Mouse (Mus musculus) midbrain, embryonic 11.5 days (tissue): ENCODE measurements at regions not wholly inside any gene's neighbourhood (a gene's known extent, or its start where the extent isn't known, plus 50 kb on each side); places are given as distances from the start of the nearest gene placed in this dataset.

ENCODE experiments used
- ATAC-seq: fragments of 200-750 bp; cut with Nextera tagmentation; 2 replicates; pipeline ENCODE4 v1.8.0; 2017; ENCODE audit warnings: moderate TSS enrichment, moderate library complexity; ENCODE audit not compliant: low FRiP score
- DNase-seq: peaks from one replicate; pipeline ENCODE4 v3.0.0; 2015; ENCODE audit warnings: low spot score; ENCODE audit errors: missing footprints
- H3K27ac ChIP-seq: fragments of 300-500 bp; sonication (generic); 2 replicates; pipeline ENCODE4 v1.5.1; 2014; ENCODE audit warnings: low read depth, low read length
- H3K27me3 ChIP-seq: fragments of 300-500 bp; sonication (generic); 2 replicates; pipeline ENCODE4 v1.6.1; 2014; ENCODE audit warnings: mild to moderate bottlenecking, low read length, moderate library complexity, mixed read lengths; ENCODE audit not compliant: control insufficient read depth, insufficient read depth
- H3K36me3 ChIP-seq: fragments of 300-500 bp; sonication (generic); 2 replicates; pipeline ENCODE4 v1.6.1; 2014; ENCODE audit warnings: mild to moderate bottlenecking, low read length, moderate library complexity, mixed read lengths; ENCODE audit not compliant: control insufficient read depth, insufficient read depth
- H3K4me1 ChIP-seq: fragments of 300-500 bp; sonication (generic); 2 replicates; pipeline ENCODE4 v1.6.1; 2014; ENCODE audit warnings: low read length; ENCODE audit not compliant: control insufficient read depth, insufficient read depth
- H3K4me2 ChIP-seq: fragments of 300-500 bp; sonication (generic); 2 replicates; pipeline ENCODE4 v1.6.1; 2014; ENCODE audit warnings: mild to moderate bottlenecking, moderate library complexity
- H3K4me3 ChIP-seq: fragments of 300-500 bp; sonication (generic); 2 replicates; pipeline ENCODE4 v1.5.1; 2014; ENCODE audit warnings: low read depth, low read length
- H3K9ac ChIP-seq: fragments of 300-500 bp; sonication (generic); 2 replicates; pipeline ENCODE4 v1.6.1; 2014; ENCODE audit warnings: low read length
- H3K9me3 ChIP-seq: fragments of 300-500 bp; sonication (generic); 2 replicates; pipeline ENCODE4 v1.6.1; 2016; ENCODE audit warnings: low read length; ENCODE audit not compliant: control insufficient read depth
- WGBS: fragments of 180-500 bp; shearing (Covaris S2); extraction: QIAGEN DNeasy Blood & Tissue Kit; methylation state at CpG from one replicate; pipeline ENCODE4 v1.1.7; 2014; 5-methylcytosine and 5-hydroxymethylcytosine counted together

DNA sequence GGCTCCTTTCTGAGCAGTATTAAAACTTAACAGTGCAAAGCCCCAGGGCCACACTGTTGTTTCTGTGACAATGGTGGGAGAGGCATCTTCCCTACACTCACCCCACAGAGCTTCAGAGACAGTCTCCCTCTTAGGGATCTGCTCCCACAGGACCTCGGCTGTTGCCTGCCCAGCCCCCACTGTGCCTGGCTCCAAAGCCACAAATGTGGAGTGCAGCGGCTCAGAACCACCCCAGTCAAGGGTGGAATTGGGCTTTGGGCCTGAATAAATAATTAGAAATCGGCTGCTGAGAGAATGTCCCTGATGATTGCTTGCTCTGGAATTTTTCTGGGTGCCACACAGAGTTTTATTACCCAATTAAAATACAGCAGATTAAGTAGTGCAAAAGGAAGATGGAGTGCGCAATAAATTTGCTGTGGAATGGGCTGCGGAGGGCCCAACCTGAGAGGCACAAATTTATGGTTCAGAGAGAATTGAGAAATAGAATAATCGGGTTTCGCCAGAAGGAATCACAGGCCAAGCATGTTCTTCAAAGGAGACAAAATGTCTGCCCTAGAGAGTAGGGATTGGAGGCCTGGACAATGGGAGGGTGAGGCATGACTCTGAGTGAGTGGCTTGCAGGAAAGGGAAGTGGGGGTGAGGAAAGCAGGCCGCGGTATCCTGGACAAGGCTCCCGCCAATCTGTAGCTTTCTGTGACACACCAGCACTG is 56.4 kb downstream of the Cd24a start:
- Histone ChIP-seq H3K27me3 (no peaks in the 10 kb centered on the region), H3K9ac (no peak overlapping the region), H3K4me1 (no peaks in the 10 kb centered on the region), H3K27ac (no peak overlapping the region), H3K4me3 (no peak overlapping the region), H3K4me2 (no peak overlapping the region), H3K36me3 (no peaks in the 10 kb centered on the region), H3K9me3 (no peaks in the 10 kb centered on the region)
- DNase-seq, result no peak
- WGBS, result 81% methylated on average over 10 of the region's 10 CpGs
- ATAC-seq, result no peak

GRCm38 (mm10) chr10:43641169-43641945 is 63.3 kb downstream of the Cd24a start:
- Histone ChIP-seq H3K4me3 (no peak overlapping the region), H3K27ac (no peak overlapping the region), H3K9me3 (no peaks in the 10 kb centered on the region), H3K4me1 (no peaks in the 10 kb centered on the region), H3K9ac (no peak overlapping the region), H3K4me2 (no peak overlapping the region), H3K27me3 (no peaks in the 10 kb centered on the region), H3K36me3 (no peaks in the 10 kb centered on the region)
- WGBS, result 76% methylated on average over 14 of the region's 14 CpGs
- ATAC-seq (no peak), DNase-seq (no peak)

DNA sequence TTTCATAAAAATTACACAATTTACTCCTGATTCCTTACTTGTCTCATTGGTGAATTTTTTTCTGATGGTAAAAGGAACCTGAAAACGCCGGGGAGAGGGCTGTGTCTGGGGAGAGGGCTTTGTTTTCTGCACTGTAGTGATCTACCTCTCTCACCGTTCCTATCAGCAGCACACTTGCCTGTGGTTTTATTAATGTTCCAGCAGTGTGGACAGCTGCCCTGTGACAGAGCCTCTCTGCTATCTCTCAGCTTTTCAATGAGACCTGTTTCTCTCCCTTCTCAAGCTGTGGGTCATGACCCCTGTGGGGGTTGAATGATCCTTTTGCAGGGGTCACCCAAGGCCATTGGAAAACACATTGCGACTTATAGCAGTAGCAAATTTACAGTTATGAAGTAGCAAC is 68.2 kb downstream of the Cd24a start:
- Histone ChIP-seq H3K27ac (no peak overlapping the region), H3K4me1 (no peaks in the 10 kb centered on the region), H3K27me3 (no peaks in the 10 kb centered on the region), H3K9ac (no peak overlapping the region), H3K36me3 (no peaks in the 10 kb centered on the region), H3K4me2 (no peak overlapping the region), H3K9me3 (no peaks in the 10 kb centered on the region), H3K4me3 (no peak overlapping the region)
- WGBS, result 73% methylated on average over 4 of the region's 4 CpGs
- no peak for DNase-seq
- ATAC-seq, result no peak

- H3K27me3 ChIP-seq, result no peaks in the 10 kb centered on the region
- no peaks in the 10 kb centered on the region for H3K9me3 ChIP-seq
- no peak overlapping the region for H3K4me3 ChIP-seq
- WGBS, result 92% methylated on average over 6 of the region's 6 CpGs
- no peaks in the 10 kb centered on the region for H3K36me3 ChIP-seq
- no peak overlapping the region for H3K4me2 ChIP-seq
- H3K9ac ChIP-seq, result no peak overlapping the region
- ATAC-seq, result no peak
- H3K4me1 ChIP-seq, result no peaks in the 10 kb centered on the region
- no peak overlapping the region for H3K27ac ChIP-seq
- DNase-seq, result no peak
These were observed 68.9 kb downstream of the Cd24a start for GRCm38 (mm10) chr10:43646965-43647364.

DNA sequence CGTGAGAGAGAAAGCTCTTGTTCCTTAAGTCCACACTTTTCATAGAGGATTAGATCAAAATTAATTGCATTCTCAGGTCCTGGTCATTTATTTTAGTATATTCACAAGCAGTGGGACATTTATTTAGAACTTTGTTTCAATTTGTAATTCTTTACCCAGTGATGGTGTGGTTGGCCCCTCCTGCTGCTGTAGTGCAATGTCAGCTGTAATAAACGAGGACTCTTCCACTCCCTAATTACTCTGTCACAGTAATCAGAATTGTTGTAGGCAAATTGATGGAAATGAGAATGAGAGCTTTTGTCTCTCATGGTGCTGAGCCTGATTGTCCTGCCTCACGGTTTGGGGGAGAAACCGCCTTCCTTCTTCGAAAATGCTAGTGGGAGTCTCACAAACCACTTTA is 70.1 kb downstream of the Cd24a start:
- Histone ChIP-seq H3K27ac (no peak overlapping the region), H3K9ac (no peak overlapping the region), H3K4me1 (no peaks in the 10 kb centered on the region), H3K27me3 (no peaks in the 10 kb centered on the region), H3K36me3 (no peaks in the 10 kb centered on the region), H3K4me2 (no peak overlapping the region), H3K4me3 (no peak overlapping the region), H3K9me3 (no peaks in the 10 kb centered on the region)
- ATAC-seq (no peak), DNase-seq (no peak)
- WGBS, result 78% methylated on average over 5 of the region's 5 CpGs

DNA sequence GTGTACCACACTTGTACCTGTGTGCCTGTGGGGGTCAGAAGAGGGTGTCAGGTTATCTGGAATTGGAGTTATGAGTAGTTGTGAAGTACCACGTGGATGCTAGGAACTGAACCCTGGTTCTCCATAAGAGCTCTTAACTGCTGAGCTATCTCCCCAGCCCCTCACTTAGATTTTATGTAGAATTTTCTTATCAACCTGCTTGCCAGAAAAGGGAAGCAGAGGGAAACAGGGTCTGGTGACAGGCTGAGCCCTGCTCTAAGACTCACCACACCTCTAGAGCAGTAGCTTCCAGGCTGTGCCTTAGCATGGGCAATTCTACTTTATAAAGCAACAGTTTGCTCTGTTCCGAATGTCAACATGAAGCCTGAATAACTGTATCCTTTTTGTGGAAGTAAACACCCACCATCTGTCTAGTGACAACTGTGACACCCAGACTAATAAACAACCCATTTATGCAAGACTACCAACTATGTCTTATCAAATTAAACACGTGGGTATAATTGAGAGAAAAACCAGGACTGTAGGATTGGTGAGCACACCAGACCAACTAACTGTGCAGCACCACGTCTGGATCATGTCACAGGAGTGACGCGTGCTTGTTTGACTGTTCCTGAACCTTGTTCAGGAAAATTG is 70.8 kb downstream of the Cd24a start:
- H3K9ac ChIP-seq, result no peak overlapping the region
- DNase-seq (no peak), ATAC-seq (no peak)
- H3K27ac ChIP-seq, result no peak overlapping the region
- 83% methylated on average over 6 of the region's 6 CpGs for WGBS
- H3K4me2 ChIP-seq, result no peak overlapping the region
- H3K9me3 ChIP-seq, result no peaks in the 10 kb centered on the region
- H3K4me3 ChIP-seq, result no peak overlapping the region
- no peaks in the 10 kb centered on the region for H3K36me3 ChIP-seq
- H3K27me3 ChIP-seq, result no peaks in the 10 kb centered on the region
- H3K4me1 ChIP-seq, result no peaks in the 10 kb centered on the region

GRCm38 (mm10) chr10:43650449-43650848 is 72.4 kb downstream of the Cd24a start:
- no peak for DNase-seq

DNA sequence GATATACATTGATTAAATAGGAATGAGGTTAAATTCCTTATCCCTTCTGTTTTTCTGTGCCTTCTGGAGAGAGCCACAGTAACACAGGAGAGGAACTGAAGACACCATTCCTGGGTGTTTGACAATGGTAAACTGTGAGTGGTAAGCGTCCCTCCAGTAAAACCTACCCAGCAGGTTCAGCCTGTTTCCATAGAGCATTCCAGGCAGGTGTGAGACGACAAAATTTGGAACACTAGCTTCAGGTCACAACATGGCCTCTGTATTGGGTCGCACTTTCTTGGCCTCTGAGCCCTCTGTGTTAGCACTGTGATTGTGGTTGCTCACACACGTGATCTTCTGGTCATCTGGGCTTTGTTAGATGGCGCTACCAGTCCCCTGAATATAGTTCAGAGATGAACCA is 73.4 kb downstream of the Cd24a start:
- DNase-seq, result no peak
- no peak for ATAC-seq
- Histone ChIP-seq H3K4me2 (no peak overlapping the region), H3K9ac (no peak overlapping the region), H3K9me3 (no peaks in the 10 kb centered on the region), H3K4me3 (no peak overlapping the region), H3K27me3 (no peaks in the 10 kb centered on the region), H3K36me3 (no peaks in the 10 kb centered on the region), H3K27ac (no peak overlapping the region), H3K4me1 (no peaks in the 10 kb centered on the region)
- WGBS, result 79% methylated on average over 5 of the region's 5 CpGs

More at GRCm38 (mm10) chr10:43650449-43650848, 72.4 kb downstream of the Cd24a start:
- Histone ChIP-seq H3K27me3 (no peaks in the 10 kb centered on the region), H3K4me3 (no peak overlapping the region), H3K36me3 (no peaks in the 10 kb centered on the region), H3K9me3 (no peaks in the 10 kb centered on the region), H3K27ac (no peak overlapping the region), H3K4me1 (no peaks in the 10 kb centered on the region), H3K4me2 (no peak overlapping the region), H3K9ac (no peak overlapping the region)
- 73% methylated on average over 1 of the region's 1 CpGs for WGBS
- no peak for ATAC-seq

- no peaks in the 10 kb centered on the region for H3K27me3 ChIP-seq
- DNase-seq (no peak), ATAC-seq (no peak)
- H3K4me2 ChIP-seq, result no peak overlapping the region
- H3K27ac ChIP-seq, result no peak overlapping the region
- H3K36me3 ChIP-seq, result no peaks in the 10 kb centered on the region
- no peak overlapping the region for H3K4me3 ChIP-seq
- no peaks in the 10 kb centered on the region for H3K4me1 ChIP-seq
- no peaks in the 10 kb centered on the region for H3K9me3 ChIP-seq
- no peak overlapping the region for H3K9ac ChIP-seq
- 86% methylated on average over 13 of the region's 13 CpGs for WGBS
These were observed 73.8 kb downstream of the Cd24a start for GRCm38 (mm10) chr10:43651915-43652314.
